Comparison of ENCODE assay signal across 1 mouse cellular context in the genomic region with DNA sequence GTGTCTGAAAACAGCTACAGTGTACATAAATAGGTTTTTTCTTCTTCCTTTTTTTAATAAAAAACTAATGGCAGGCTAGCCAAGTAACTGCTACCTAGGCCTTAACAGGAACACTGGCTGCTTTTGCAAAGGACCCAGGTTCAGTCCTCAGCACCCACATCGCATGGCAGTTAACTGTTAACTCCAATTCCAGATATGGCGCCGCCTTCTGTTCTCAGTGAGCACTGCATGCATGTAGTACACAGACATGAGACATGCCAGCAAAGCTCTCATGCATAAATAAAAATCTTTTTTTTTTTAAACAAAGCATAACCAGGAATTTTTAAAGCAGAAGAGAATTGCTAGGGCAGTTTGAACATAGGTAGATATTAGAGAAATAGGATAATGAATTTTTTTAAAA.
A peak's percentile ranks its signal among the peaks of the same experiment; 100 is the strongest.
TF ChIP-seq lines count a peak whose summit lies in the region.

No protein-coding gene starts in this region.

TF ChIP-seq in MEL, 35 proteins besides CTCF, POLR2A, EP300 and RAD21:
- TF ChIP-seq KAT2A (conservative IDR thresholded peaks at IDR 0.05; ENCODE audit: low read depth, low read length) (no peak), ETS1 (IDR thresholded peaks at IDR 0.05; ENCODE audit: low read depth, low read length) (no peak), CHD1 (IDR thresholded peaks at IDR 0.05; ENCODE audit: low read depth, low read length) (no peak), ELF1 (IDR thresholded peaks at IDR 0.05; ENCODE audit: low read depth, low read length) (no peak), SMC3 (IDR thresholded peaks at IDR 0.05; ENCODE audit: low read depth, low read length) (0 out of 2 replicates have a peak, but pooled peaks have one; percentile 21), NRF1 (IDR thresholded peaks at IDR 0.05; ENCODE audit: insufficient read depth, low read depth, low read length, poor library complexity, severe bottlenecking) (no peak), BHLHE40 (IDR thresholded peaks at IDR 0.05; ENCODE audit: borderline replicate concordance, low read depth, low read length) (no peak)
